Mouse (Mus musculus): ENCODE measurements at regions not wholly inside any gene's neighbourhood (a gene's known extent, or its start where the extent isn't known, plus 50 kb on each side); places are given as distances from the start of the nearest gene placed in this dataset.

GRCm38 (mm10) chr1:122273579-122273978 lies 705.8 kb upstream of the Ddx18 start:
- no peaks in the 10 kb centered on the region for H3K27me3 ChIP-seq (replicated peaks; ENCODE audit: insufficient read depth, low read length)
- DNase-seq (ENCODE audit: low spot score) (no peak), ATAC-seq (no peak)
- no peak overlapping the region for H3K27ac ChIP-seq (ENCODE audit: low read length)
- no peak overlapping the region for H3K4me2 ChIP-seq (replicated peaks; ENCODE audit: low read depth, low read length)
- H3K4me1 ChIP-seq (ENCODE audit: insufficient read depth, low read depth, low read length): no peaks in the 10 kb centered on the region
- no peak overlapping the region for H3K9ac ChIP-seq (replicated peaks; ENCODE audit: low read depth)
- H3K36me3 ChIP-seq (ENCODE audit: insufficient read depth, low read length): no peaks in the 10 kb centered on the region
- 95% methylated on average over 2 of the region's 2 CpGs for WGBS
- TF ChIP-seq EP300 (IDR thresholded peaks at IDR 0.05) (no peak), CTCF (IDR thresholded peaks at IDR 0.05) (no peak)
- H3K4me3 ChIP-seq (ENCODE audit: low read depth, low read length): no peak overlapping the region
- no peaks in the 10 kb centered on the region for H3K9me3 ChIP-seq (ENCODE audit: low read length)

- DNase-seq (ENCODE audit: low spot score) (no peak), ATAC-seq (no peak)
- no peak overlapping the region for H3K9ac ChIP-seq (replicated peaks; ENCODE audit: low read depth)
- H3K27me3 ChIP-seq (replicated peaks; ENCODE audit: insufficient read depth, low read length): no peaks in the 10 kb centered on the region
- H3K9me3 ChIP-seq (ENCODE audit: low read length): no peaks in the 10 kb centered on the region
- 88% methylated on average over 2 of the region's 2 CpGs for WGBS
- no peak overlapping the region for H3K4me3 ChIP-seq (ENCODE audit: low read depth, low read length)
- H3K27ac ChIP-seq (ENCODE audit: low read length): no peak overlapping the region
- no peaks in the 10 kb centered on the region for H3K36me3 ChIP-seq (ENCODE audit: insufficient read depth, low read length)
- no peaks in the 10 kb centered on the region for H3K4me1 ChIP-seq (ENCODE audit: insufficient read depth, low read depth, low read length)
- no peak overlapping the region for H3K4me2 ChIP-seq (replicated peaks; ENCODE audit: low read depth, low read length)
- no peak for TF ChIP-seq EP300 (IDR thresholded peaks at IDR 0.05)
- no peak for TF ChIP-seq CTCF (IDR thresholded peaks at IDR 0.05)
Measured at GRCm38 (mm10) chr1:122243031-122243430, 675.2 kb upstream of the Ddx18 start.

- H3K4me2 ChIP-seq (replicated peaks; ENCODE audit: low read depth, low read length): no peak overlapping the region
- no peaks in the 10 kb centered on the region for H3K9me3 ChIP-seq (ENCODE audit: low read length)
- no peak overlapping the region for H3K4me3 ChIP-seq (ENCODE audit: low read depth, low read length)
- 82% methylated on average over 3 of the region's 3 CpGs for WGBS
- no peak overlapping the region for H3K9ac ChIP-seq (replicated peaks; ENCODE audit: low read depth)
- no peak for ATAC-seq
- no peak overlapping the region for H3K27ac ChIP-seq (ENCODE audit: low read length)
- TF ChIP-seq EP300 (IDR thresholded peaks at IDR 0.05) (no peak), CTCF (IDR thresholded peaks at IDR 0.05) (no peak)
- H3K36me3 ChIP-seq (ENCODE audit: insufficient read depth, low read length): no peaks in the 10 kb centered on the region
- DNase-seq (ENCODE audit: low spot score): no peak
- no peaks in the 10 kb centered on the region for H3K4me1 ChIP-seq (ENCODE audit: insufficient read depth, low read depth, low read length)
- H3K27me3 ChIP-seq (replicated peaks; ENCODE audit: insufficient read depth, low read length): no peaks in the 10 kb centered on the region
Measured at GRCm38 (mm10) chr1:122241511-122241910, 673.7 kb upstream of the Ddx18 start.

GRCm38 (mm10) chr1:122230442-122230841 lies 662.7 kb upstream of the Ddx18 start:
- no peak; the same call in 1 of the 2 replicates for ATAC-seq
- Histone ChIP-seq H3K4me3 (ENCODE audit: low read depth, low read length) (no peak overlapping the region), H3K4me2 (replicated peaks; ENCODE audit: low read depth, low read length) (no peak overlapping the region), H3K27ac (ENCODE audit: low read length) (no peak overlapping the region), H3K27me3 (replicated peaks; ENCODE audit: insufficient read depth, low read length) (no peaks in the 10 kb centered on the region), H3K9me3 (ENCODE audit: low read length) (no peaks in the 10 kb centered on the region), H3K9ac (replicated peaks; ENCODE audit: low read depth) (no peak overlapping the region), H3K36me3 (ENCODE audit: insufficient read depth, low read length) (no peaks in the 10 kb centered on the region), H3K4me1 (ENCODE audit: insufficient read depth, low read depth, low read length) (no peaks in the 10 kb centered on the region)
- WGBS: 36% methylated on average over 4 of the region's 4 CpGs
- TF ChIP-seq CTCF (IDR thresholded peaks at IDR 0.05) (no peak), EP300 (IDR thresholded peaks at IDR 0.05) (no peak)
- DNase-seq (ENCODE audit: low spot score): peak; percentile 34

GRCm38 (mm10) chr1:122212484-122212883 lies 644.7 kb upstream of the Ddx18 start:
- H3K4me3 ChIP-seq (ENCODE audit: low read depth, low read length): no peak overlapping the region
- no peaks in the 10 kb centered on the region for H3K9me3 ChIP-seq (ENCODE audit: low read length)
- H3K4me1 ChIP-seq (ENCODE audit: insufficient read depth, low read depth, low read length): no peaks in the 10 kb centered on the region
- no peaks in the 10 kb centered on the region for H3K36me3 ChIP-seq (ENCODE audit: insufficient read depth, low read length)
- no peak overlapping the region for H3K27ac ChIP-seq (ENCODE audit: low read length)
- 31% methylated on average over 2 of the region's 2 CpGs for WGBS
- H3K27me3 ChIP-seq (replicated peaks; ENCODE audit: insufficient read depth, low read length): no peaks in the 10 kb centered on the region
- no peak overlapping the region for H3K9ac ChIP-seq (replicated peaks; ENCODE audit: low read depth)
- no peak overlapping the region for H3K4me2 ChIP-seq (replicated peaks; ENCODE audit: low read depth, low read length)
- DNase-seq (ENCODE audit: low spot score) (peak; percentile 89), ATAC-seq (peak; percentile 95)
- TF ChIP-seq EP300 (IDR thresholded peaks at IDR 0.05) (peak; percentile 49; the same call in 1 of the 2 replicates), CTCF (IDR thresholded peaks at IDR 0.05) (no peak)

GRCm38 (mm10) chr1:122208619-122209018 lies 640.8 kb upstream of the Ddx18 start:
- H3K27ac ChIP-seq (ENCODE audit: low read length): no peak overlapping the region
- ATAC-seq (no peak), DNase-seq (ENCODE audit: low spot score) (no peak)
- no peaks in the 10 kb centered on the region for H3K36me3 ChIP-seq (ENCODE audit: insufficient read depth, low read length)
- H3K4me3 ChIP-seq (ENCODE audit: low read depth, low read length): no peak overlapping the region
- WGBS: 83% methylated on average over 2 of the region's 2 CpGs
- no peaks in the 10 kb centered on the region for H3K4me1 ChIP-seq (ENCODE audit: insufficient read depth, low read depth, low read length)
- no peak overlapping the region for H3K9ac ChIP-seq (replicated peaks; ENCODE audit: low read depth)
- TF ChIP-seq EP300 (IDR thresholded peaks at IDR 0.05): no peak
- TF ChIP-seq CTCF (IDR thresholded peaks at IDR 0.05): no peak
- H3K9me3 ChIP-seq (ENCODE audit: low read length): no peaks in the 10 kb centered on the region
- no peak overlapping the region for H3K4me2 ChIP-seq (replicated peaks; ENCODE audit: low read depth, low read length)
- no peaks in the 10 kb centered on the region for H3K27me3 ChIP-seq (replicated peaks; ENCODE audit: insufficient read depth, low read length)

- 85% methylated on average over 2 of the region's 2 CpGs for WGBS
- no peaks in the 10 kb centered on the region for H3K27me3 ChIP-seq (replicated peaks; ENCODE audit: insufficient read depth, low read length)
- ATAC-seq (no peak), DNase-seq (ENCODE audit: low spot score) (no peak)
- no peak overlapping the region for H3K27ac ChIP-seq (ENCODE audit: low read length)
- no peaks in the 10 kb centered on the region for H3K4me1 ChIP-seq (ENCODE audit: insufficient read depth, low read depth, low read length)
- H3K4me2 ChIP-seq (replicated peaks; ENCODE audit: low read depth, low read length): no peak overlapping the region
- H3K9me3 ChIP-seq (ENCODE audit: low read length): no peaks in the 10 kb centered on the region
- no peak overlapping the region for H3K4me3 ChIP-seq (ENCODE audit: low read depth, low read length)
- TF ChIP-seq EP300 (IDR thresholded peaks at IDR 0.05) (no peak), CTCF (IDR thresholded peaks at IDR 0.05) (0 out of 2 replicates have a peak, but pooled peaks have one; percentile 5)
- H3K9ac ChIP-seq (replicated peaks; ENCODE audit: low read depth): no peak overlapping the region
- no peaks in the 10 kb centered on the region for H3K36me3 ChIP-seq (ENCODE audit: insufficient read depth, low read length)
Measured at GRCm38 (mm10) chr1:122169547-122169946, 601.8 kb upstream of the Ddx18 start.
